Mouse (Mus musculus): Measurements from ENCODE around the gene Brix1. TPM values are rescaled to one million over a fixed set of nuclear protein-coding genes. Genes with fewer than 3 reads are reported as not detected.
"Not testable (repeated sequence)": the region's sequence is repeated elsewhere in the genome, so short reads cannot be mapped to it uniquely, and the experiment has no call there.

Brix1 gene
- total and polyA plus RNA-seq, 2 experiments from 2014 or later = 5.6 to 56.8 TPM

DNA sequence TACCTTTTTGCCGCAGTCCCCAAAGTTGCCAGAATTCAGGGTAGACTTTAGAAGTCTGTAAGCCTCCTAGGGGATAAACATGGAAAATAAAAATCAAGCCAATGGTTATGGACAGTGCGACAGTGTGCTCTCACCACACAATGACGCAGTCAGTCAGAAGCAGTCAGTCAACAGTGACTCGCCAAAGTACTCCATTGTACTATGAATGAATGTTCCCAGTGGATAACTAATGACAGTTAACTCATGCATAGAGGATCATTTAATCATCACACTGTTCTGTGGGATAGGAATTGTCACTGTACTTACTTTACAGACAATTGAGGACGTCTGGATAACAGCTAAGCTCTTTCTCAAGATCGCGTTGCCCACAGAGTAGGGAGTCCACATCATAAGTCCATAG is 29.4 kb upstream of the Brix1 start:
- DNase-seq (ENCODE audit: low spot score) (no peak), ATAC-seq (ENCODE audit: insufficient read depth, low read depth) (no peak)
- no peaks in the 10 kb centered on the region for H3K36me3 ChIP-seq (replicated peaks; ENCODE audit: control insufficient read depth, insufficient read depth, low read length)
- H3K9me3 ChIP-seq (replicated peaks; ENCODE audit: control insufficient read depth, low read length) = no peaks in the 10 kb centered on the region
- no peak overlapping the region for H3K9ac ChIP-seq (replicated peaks; ENCODE audit: low read depth, low read length)
- 83% methylated on average over 7 of the region's 7 CpGs for WGBS
- H3K4me1 ChIP-seq (ENCODE audit: control insufficient read depth, insufficient read depth) = no peaks in the 10 kb centered on the region
- TF ChIP-seq CTCF (IDR thresholded peaks at IDR 0.05; ENCODE audit: low read depth) (no peak), EP300 (IDR thresholded peaks at IDR 0.05; ENCODE audit: low read depth) (no peak)
- H3K4me3 ChIP-seq (ENCODE audit: low read depth, low read length) = no peak overlapping the region
- H3K27ac ChIP-seq (ENCODE audit: low read depth) = no peak overlapping the region
- H3K27me3 ChIP-seq (ENCODE audit: control insufficient read depth, insufficient read depth, low read length) = no peaks in the 10 kb centered on the region
- H3K4me2 ChIP-seq (ENCODE audit: low read depth, low read length) = no peak overlapping the region

- ATAC-seq (ENCODE audit: insufficient read depth, low read depth) (no peak), DNase-seq (ENCODE audit: low spot score) (no peak)
- 47% methylated on average over 11 of the region's 11 CpGs for WGBS
- Histone ChIP-seq H3K36me3 (replicated peaks; ENCODE audit: control insufficient read depth, insufficient read depth, low read length) (no peaks in the 10 kb centered on the region), H3K27me3 (ENCODE audit: control insufficient read depth, insufficient read depth, low read length) (no peaks in the 10 kb centered on the region), H3K4me2 (ENCODE audit: low read depth, low read length) (no peak overlapping the region), H3K9me3 (replicated peaks; ENCODE audit: control insufficient read depth, low read length) (no peaks in the 10 kb centered on the region), H3K4me3 (ENCODE audit: low read depth, low read length) (no peak overlapping the region), H3K27ac (ENCODE audit: low read depth) (no peak overlapping the region), H3K9ac (replicated peaks; ENCODE audit: low read depth, low read length) (no peak overlapping the region), H3K4me1 (ENCODE audit: control insufficient read depth, insufficient read depth) (no peaks in the 10 kb centered on the region)
- TF ChIP-seq EP300 (IDR thresholded peaks at IDR 0.05; ENCODE audit: low read depth) (no peak), CTCF (IDR thresholded peaks at IDR 0.05; ENCODE audit: low read depth) (no peak)
Observed at GRCm38 (mm10) chr15:10506099-10506498, 20.4 kb upstream of the Brix1 start.

DNA sequence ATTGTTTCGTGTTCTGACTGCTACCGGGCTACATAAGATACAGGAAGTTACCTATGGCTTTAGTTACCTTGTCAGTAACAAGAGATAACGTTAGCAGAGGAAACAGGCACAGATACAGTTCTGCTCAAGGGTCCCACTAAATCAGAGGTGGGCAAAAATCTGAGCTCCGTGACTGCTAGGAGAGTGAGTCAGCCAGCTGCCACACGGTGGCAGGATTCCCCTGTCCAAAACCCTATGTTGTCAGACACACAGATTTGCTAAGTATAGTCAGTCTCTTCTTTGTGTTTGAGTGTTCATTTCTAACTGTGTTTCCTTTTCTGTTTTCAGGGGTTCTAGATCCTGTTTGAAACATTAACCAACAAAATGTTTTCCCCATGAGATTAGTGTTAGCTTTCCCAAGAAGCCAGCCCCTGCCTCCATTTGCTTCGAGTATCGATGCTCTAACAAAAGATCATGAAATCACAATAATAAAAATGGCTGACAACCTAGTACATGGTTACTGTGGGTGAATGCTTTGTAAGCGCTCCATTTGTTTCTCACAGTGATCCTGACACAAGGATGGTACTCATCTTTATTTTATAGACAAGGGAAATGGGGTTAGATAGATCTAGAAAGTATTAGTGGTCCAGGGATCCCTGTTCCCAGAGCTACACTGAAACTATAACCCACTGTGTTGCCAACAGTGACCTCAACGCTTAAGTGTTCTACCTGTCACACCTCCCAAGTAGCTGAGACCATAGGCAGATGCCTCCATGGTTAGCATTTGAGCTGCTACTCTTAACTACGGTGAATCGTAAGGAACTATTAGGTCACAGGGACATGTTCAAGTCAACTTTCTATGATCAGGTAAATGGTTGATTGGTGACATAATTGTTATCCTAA is 15.3 kb upstream of the Brix1 start:
- Histone ChIP-seq H3K36me3 (replicated peaks; ENCODE audit: control insufficient read depth, insufficient read depth, low read length) (peaks cover 2% of the 10 kb centered on the region; the same call in 1 of the 2 replicates), H3K4me2 (ENCODE audit: low read depth, low read length) (no peak overlapping the region), H3K4me1 (ENCODE audit: control insufficient read depth, insufficient read depth) (no peaks in the 10 kb centered on the region), H3K27me3 (ENCODE audit: control insufficient read depth, insufficient read depth, low read length) (no peaks in the 10 kb centered on the region), H3K4me3 (ENCODE audit: low read depth, low read length) (no peak overlapping the region), H3K9me3 (replicated peaks; ENCODE audit: control insufficient read depth, low read length) (no peaks in the 10 kb centered on the region), H3K27ac (ENCODE audit: low read depth) (no peak overlapping the region), H3K9ac (replicated peaks; ENCODE audit: low read depth, low read length) (no peak overlapping the region)
- 54% methylated on average over 11 of the region's 11 CpGs for WGBS
- DNase-seq (ENCODE audit: low spot score) (peak; percentile 69), ATAC-seq (ENCODE audit: insufficient read depth, low read depth) (no peak)
- TF ChIP-seq CTCF (IDR thresholded peaks at IDR 0.05; ENCODE audit: low read depth) (peak; percentile 78), EP300 (IDR thresholded peaks at IDR 0.05; ENCODE audit: low read depth) (no peak)

GRCm38 (mm10) chr15:10500035-10500434 is 14.3 kb upstream of the Brix1 start:
- DNase-seq (ENCODE audit: low spot score) (no peak), ATAC-seq (ENCODE audit: insufficient read depth, low read depth) (no peak)
- Histone ChIP-seq H3K9ac (replicated peaks; ENCODE audit: low read depth, low read length) (no peak overlapping the region), H3K4me1 (ENCODE audit: control insufficient read depth, insufficient read depth) (no peaks in the 10 kb centered on the region), H3K36me3 (replicated peaks; ENCODE audit: control insufficient read depth, insufficient read depth, low read length) (peaks cover 6% of the 10 kb centered on the region; the same call in 1 of the 2 replicates), H3K4me3 (ENCODE audit: low read depth, low read length) (no peak overlapping the region), H3K27me3 (ENCODE audit: control insufficient read depth, insufficient read depth, low read length) (no peaks in the 10 kb centered on the region), H3K9me3 (replicated peaks; ENCODE audit: control insufficient read depth, low read length) (no peaks in the 10 kb centered on the region), H3K4me2 (ENCODE audit: low read depth, low read length) (no peak overlapping the region), H3K27ac (ENCODE audit: low read depth) (no peak overlapping the region)
- TF ChIP-seq CTCF (IDR thresholded peaks at IDR 0.05; ENCODE audit: low read depth) (no peak), EP300 (IDR thresholded peaks at IDR 0.05; ENCODE audit: low read depth) (no peak)
- WGBS = 48% methylated on average over 5 of the region's 5 CpGs

DNA sequence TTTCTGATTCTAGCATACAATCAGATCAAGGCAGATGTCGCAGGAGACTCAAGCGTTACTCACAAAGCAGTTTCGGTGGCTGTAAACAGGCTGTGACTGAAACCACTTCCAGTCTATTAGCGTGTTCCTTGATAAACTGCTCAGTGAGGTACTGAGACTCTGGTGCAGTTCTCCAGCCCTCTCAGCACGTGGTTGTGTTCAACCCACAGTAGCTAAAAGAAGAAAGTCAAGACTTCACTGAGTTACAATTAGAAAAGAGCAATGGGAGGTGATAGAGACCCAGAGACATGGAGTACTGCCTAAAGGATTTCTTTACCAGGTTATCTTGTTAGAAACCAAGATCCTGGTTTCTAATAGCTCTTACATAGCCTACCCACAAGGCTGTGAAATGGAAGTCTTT is 13.8 kb upstream of the Brix1 start:
- Histone ChIP-seq H3K36me3 (replicated peaks; ENCODE audit: control insufficient read depth, insufficient read depth, low read length) (peaks cover 6% of the 10 kb centered on the region; the same call in 1 of the 2 replicates), H3K9ac (replicated peaks; ENCODE audit: low read depth, low read length) (no peak overlapping the region), H3K9me3 (replicated peaks; ENCODE audit: control insufficient read depth, low read length) (no peaks in the 10 kb centered on the region), H3K4me2 (ENCODE audit: low read depth, low read length) (no peak overlapping the region), H3K4me3 (ENCODE audit: low read depth, low read length) (no peak overlapping the region), H3K27ac (ENCODE audit: low read depth) (no peak overlapping the region), H3K27me3 (ENCODE audit: control insufficient read depth, insufficient read depth, low read length) (no peaks in the 10 kb centered on the region), H3K4me1 (ENCODE audit: control insufficient read depth, insufficient read depth) (no peaks in the 10 kb centered on the region)
- ATAC-seq (ENCODE audit: insufficient read depth, low read depth) (no peak), DNase-seq (ENCODE audit: low spot score) (no peak)
- TF ChIP-seq EP300 (IDR thresholded peaks at IDR 0.05; ENCODE audit: low read depth) (no peak), CTCF (IDR thresholded peaks at IDR 0.05; ENCODE audit: low read depth) (no peak)
- 62% methylated on average over 5 of the region's 5 CpGs for WGBS

DNA sequence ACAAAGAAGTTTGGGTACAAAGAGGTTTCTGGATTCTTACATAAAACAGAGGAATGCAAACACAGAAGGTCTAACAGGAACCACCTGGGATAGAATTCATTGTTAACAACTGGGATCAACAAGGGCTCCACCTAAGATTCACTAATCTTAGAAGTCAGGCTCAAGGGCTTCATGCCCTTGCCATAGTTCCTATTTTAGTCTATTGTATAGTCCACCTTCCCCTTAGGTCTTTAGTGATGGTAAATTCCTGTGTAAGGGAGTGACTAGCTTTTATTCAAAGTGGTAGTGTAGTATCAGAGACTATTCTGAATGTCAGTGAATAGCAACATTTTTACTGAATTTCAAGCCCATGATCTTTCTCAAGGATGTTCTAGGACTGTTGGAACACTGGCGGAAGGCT is 10.9 kb upstream of the Brix1 start:
- not testable (repeated sequence) for H3K4me2 ChIP-seq (ENCODE audit: low read depth, low read length); H3K4me1 ChIP-seq (ENCODE audit: control insufficient read depth, insufficient read depth); H3K9me3 ChIP-seq (replicated peaks; ENCODE audit: control insufficient read depth, low read length); H3K9ac ChIP-seq (replicated peaks; ENCODE audit: low read depth, low read length); H3K27ac ChIP-seq (ENCODE audit: low read depth); H3K27me3 ChIP-seq (ENCODE audit: control insufficient read depth, insufficient read depth, low read length); H3K4me3 ChIP-seq (ENCODE audit: low read depth, low read length); DNase-seq (ENCODE audit: low spot score); ATAC-seq (ENCODE audit: insufficient read depth, low read depth)
- 87% methylated on average over 1 of the region's 1 CpGs for WGBS
- H3K36me3 ChIP-seq (replicated peaks; ENCODE audit: control insufficient read depth, insufficient read depth, low read length) = peaks cover 20% of the 10 kb centered on the region
